Mouse (Mus musculus) right cerebral cortex, postnatal 10 days (tissue): ENCODE data around the gene Csrnp3.
A peak's percentile ranks its signal among the peaks of the same experiment; 100 is the strongest.

ENCODE experiments used
- DNase-seq, 2 experiments: peaks; one replicate each; pipeline ENCODE4 v3.0.0; 2021; ENCODE audit warnings: low spot score in 2 of 2

The Csrnp3 gene

GRCm38 (mm10) chr2:65870919-65871582 lies 25.5 kb downstream of the Csrnp3 start:
- no peak for DNase-seq

- no peak for DNase-seq
Measured at GRCm38 (mm10) chr2:65891590-65891989, 46.0 kb downstream of the Csrnp3 start.

DNA sequence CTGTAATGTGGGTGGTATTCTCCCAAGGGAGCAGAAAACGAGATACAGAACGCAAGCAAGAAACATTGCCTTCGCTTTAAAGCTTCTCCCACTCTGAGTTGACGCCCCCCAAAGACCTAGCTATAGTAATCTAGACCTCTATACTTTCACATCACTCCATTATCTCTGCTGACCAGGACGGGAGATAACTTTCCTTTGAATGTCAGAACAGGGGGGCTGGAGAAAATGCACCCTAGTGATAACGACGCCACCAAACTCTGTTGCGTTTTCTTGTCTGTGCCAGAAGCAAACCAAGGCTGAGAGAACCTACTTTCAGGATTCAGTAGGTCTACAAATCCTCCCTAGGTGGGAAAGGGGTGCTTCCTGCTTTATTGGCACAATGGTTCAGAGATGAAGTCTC lies 47.7 kb downstream of the Csrnp3 start:
- no peak for DNase-seq

DNA sequence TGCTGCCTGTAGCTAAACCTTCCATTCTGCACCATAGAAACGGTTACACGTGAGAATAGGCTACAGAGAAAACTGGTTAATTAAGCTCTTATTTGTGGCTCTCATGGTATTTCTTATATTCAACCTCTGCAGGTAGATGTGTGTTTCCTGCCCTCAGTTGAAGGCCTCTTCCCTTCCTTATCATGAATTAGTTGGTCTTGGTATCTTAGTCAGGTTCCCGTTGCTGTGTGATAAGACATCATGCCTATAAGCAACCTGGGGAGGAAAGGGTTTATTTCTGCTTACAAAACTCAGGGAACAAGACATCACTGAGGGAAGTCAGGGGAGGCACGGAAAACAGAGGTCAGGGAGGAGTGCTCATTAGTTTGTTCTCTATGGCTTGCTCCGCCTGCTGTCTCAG lies 48.7 kb downstream of the Csrnp3 start:
- DNase-seq, result no peak

- DNase-seq, result peak; percentile 44 to 56
Measured at GRCm38 (mm10) chr2:65896542-65896941, 51.0 kb downstream of the Csrnp3 start.

DNA sequence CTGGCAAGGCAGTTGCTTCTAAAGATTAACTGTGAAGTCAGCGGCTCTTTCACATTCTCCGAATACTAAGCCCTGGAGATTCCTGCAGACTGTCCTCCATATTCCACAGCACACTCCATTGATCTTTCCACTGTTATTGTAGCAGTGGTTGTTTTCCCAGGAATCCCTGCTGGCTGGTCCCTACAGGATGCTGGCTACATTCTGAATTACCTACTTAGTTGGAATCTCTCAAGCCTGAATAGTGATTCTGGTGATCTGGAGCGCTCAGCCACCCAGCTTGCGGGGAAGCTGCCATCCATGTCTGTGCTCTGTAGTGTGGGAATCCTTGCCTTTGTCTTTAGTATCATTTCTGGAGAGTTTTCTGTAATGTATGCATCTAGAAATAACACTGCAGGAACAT lies 51.5 kb downstream of the Csrnp3 start:
- peak; percentile 36 to 47 for DNase-seq

DNA sequence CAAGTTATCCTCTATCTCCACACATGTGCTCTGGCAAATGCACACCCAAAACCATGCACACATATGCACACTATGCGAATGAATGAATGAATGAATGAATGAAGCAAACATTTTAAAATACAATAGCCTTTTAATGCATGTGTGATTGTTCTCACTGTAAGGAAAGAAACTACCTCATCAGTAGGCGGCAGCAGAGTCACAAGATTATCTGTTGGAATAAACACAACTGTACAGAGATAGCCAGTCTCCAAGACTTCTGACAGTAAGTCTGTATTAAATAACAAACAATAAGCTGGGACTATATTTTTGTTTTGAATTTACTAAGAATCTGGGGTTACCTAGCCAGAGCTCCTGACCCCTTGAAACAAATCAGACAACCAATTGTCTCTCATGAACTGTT lies 53.9 kb downstream of the Csrnp3 start:
- DNase-seq, result no peak

DNA sequence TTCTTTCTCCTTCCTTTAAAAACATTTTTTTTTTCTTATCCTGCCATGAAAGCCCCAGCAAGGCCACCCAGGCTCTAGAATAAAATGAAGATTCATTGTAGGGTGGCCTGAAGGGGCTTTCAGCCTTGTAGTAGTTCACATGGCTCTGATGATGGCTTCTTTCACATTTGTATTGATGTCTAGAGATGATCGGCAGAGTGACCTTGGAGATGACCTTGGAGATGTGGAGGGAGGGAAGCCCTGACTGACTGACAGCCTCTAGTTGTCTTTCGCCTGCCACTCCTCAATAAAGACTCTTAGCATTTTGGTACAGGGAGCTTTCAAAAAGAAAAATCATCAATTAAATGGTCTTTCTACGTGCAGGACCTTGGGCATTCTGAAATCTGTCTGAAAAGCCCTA lies 63.0 kb downstream of the Csrnp3 start:
- no peak for DNase-seq

GRCm38 (mm10) chr2:65909724-65910521 lies 64.4 kb downstream of the Csrnp3 start:
- DNase-seq, result no peak

GRCm38 (mm10) chr2:65915994-65916393 lies 70.4 kb downstream of the Csrnp3 start:
- DNase-seq, result no peak

- DNase-seq, result no peak
Measured at GRCm38 (mm10) chr2:65920651-65921412, 75.3 kb downstream of the Csrnp3 start.

- no peak for DNase-seq
Measured at GRCm38 (mm10) chr2:65925363-65925941, 79.9 kb downstream of the Csrnp3 start.

DNA sequence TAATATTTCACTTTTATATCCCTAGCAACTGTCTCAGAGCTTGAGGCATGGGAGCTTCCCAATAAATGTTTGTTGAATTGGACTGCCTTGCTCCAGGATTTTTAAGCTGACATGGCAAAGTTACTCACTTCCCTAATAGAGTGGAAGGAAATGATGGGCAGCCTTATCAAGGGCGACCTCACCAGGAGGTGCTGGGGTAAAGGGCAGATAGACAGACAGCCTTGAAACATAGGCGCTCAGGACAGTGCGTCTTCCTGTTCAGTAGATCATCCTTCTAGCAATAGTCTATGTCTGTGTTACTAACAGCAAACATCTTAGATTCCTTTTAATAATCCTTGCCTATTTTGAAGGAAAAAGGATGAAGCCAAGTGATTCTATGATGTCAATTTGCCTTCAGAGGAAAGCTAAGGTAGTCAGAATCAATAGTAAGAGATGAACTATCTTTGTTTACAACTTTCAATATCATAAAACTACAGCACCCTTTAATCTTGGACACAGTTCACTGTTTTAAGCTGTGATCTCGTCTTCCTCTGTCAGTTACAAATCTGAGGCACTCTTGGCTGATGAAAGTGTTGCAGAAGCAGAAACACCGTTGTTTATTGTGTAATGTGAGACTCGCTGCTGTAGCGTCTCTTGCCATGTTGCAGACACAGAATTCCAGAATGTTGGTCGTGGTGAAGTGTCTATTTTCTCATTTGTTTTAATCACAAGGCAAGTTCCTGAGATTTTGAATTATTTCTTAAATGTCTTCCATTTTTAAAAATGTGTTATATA lies 81.6 kb downstream of the Csrnp3 start:
- DNase-seq, result no peak

- DNase-seq, result no peak
Measured at GRCm38 (mm10) chr2:65929286-65929685, 83.7 kb downstream of the Csrnp3 start.

DNA sequence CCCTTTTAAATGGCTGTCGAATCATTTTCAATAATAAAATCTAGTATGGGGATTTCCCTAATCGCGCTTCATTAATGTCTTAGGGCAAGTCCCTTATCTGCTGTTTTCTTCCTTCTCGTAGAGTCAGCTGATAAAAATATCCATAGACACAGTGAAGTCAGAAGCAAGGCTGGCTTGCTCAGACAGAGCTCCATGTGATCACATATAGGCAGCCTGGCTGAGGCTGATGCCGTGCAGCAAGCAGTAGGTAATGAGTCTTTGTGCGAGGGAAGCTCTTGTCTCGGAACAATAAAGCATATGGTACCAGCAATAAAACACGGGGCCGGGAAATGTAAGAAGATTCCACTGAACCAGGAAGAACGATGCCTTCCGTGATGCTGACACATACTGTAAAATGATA lies 84.4 kb downstream of the Csrnp3 start:
- peak; percentile 67 to 82 for DNase-seq

DNA sequence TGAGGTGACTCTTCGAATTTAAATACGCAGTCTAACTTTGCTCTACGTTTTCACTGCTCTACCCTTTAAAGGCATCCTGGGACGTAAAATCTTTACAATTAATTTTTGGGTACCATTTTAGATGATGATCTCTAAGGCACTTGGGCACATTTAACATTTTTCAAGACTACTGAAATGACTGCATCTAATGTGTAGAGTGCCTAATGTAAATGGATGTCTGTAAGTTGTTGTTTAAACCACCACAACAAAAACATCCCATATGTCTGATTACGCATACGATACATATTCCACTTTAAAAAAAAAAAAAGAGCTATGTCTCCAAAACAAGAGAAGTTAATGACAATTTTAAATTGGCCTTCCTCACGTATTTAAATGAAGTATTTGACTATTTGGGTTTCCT lies 85.7 kb downstream of the Csrnp3 start:
- no peak for DNase-seq

DNA sequence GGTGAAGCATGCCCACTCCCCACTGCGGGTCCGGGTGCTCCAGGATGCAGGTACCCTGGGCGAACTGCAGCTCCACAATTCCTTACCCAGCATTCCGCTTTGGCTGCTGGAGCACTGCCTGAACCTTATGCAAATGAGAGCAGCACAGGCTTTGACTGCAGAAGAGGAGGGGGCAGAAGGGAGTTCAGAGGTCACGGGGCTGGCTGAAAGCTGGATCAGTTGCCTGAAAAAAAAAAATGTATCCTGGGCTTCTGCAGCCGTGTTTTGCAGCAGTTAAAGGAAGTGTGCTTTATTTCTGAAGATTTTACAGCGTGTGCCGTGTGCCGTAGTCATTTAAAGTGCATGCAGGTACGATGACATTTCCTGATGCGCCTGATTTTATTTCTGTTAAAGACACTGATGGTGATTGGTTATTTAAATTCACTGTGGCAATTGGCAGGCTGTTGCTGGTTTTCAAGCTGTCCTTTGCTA lies 86.3 kb downstream of the Csrnp3 start:
- DNase-seq, result peak; percentile 84 to 92

GRCm38 (mm10) chr2:65934099-65934498 lies 88.5 kb downstream of the Csrnp3 start:
- no peak for DNase-seq

GRCm38 (mm10) chr2:65938900-65939299 lies 93.3 kb downstream of the Csrnp3 start:
- no peak for DNase-seq

DNA sequence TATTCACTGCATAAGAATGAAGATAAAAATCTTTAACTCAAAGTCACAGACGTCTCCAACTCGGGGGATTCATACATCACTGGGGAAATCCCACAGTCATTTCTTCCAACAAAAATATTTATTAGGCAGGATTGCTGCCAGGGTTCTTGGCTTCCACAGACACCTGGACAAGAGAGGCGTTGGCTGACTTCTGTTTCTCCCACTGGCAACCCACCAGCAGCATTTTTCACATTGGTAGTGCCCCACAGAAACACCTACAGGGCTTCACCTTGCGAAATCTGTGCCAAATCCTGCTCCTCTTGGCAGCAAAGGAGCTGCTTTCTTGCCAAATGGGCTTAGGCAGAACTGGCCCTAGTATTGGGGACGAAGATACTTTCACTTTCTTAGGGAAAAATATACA lies 94.8 kb downstream of the Csrnp3 start:
- no peak for DNase-seq

- no peak for DNase-seq
Measured at GRCm38 (mm10) chr2:65942346-65942745, 96.8 kb downstream of the Csrnp3 start.
